Mouse (Mus musculus): ENCODE results near the gene Hk1.

Hk1 gene

GRCm38 (mm10) chr10:62261115-62261886 is 118.4 kb downstream of the Hk1 start:
- DNase-seq, result peak; percentile 74

DNA sequence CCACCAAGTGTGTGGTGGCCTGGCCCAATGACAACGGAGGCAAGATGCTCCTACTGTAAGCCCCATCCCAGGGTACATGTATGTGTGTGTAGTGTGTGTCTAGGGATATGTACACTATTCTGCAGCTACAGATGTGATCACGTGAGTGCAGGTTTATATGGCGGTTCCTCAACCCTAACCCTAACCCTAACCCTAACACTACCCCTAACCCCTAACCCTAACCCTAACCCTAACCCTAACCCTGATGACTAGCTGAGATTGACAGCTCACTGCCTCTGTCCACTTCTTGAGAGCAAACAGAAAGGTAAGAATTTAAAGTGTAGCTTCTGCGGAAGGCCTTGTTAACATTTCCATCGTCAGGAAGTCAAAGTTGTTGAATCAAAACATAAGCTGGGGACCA is 121.4 kb downstream of the Hk1 start:
- DNase-seq, result no peak

GRCm38 (mm10) chr10:62252496-62253235 is 127.0 kb downstream of the Hk1 start:
- DNase-seq, result no peak

DNA sequence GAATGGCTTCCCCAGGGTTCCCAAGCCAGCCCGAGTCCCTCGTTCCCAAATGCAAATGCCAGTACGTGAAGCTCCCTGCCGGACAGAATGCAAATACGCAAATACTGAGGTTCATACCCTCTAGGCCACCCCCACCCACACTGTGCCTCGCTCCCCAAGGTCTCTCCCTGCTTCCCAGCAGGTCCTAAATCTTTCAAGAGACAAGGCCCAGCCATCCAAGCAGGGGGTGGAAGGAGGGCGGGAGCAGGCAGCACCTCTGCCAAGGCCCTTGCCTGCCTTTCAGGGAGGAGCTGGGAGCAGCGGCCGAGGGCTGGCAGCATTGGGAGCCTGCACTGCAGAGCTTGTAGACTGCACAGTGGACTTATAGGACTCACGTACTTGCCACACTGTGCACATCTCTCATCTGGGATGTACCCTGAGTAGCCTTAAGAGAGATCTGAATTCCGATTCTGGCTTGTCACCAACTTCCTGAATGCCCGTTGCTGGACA is 127.7 kb downstream of the Hk1 start, which contains the start of gene Tacr2:
Tacr2 (plus strand) TSS at position 439 of the 489 bp plus-strand sequence.
- no peak for DNase-seq

DNA sequence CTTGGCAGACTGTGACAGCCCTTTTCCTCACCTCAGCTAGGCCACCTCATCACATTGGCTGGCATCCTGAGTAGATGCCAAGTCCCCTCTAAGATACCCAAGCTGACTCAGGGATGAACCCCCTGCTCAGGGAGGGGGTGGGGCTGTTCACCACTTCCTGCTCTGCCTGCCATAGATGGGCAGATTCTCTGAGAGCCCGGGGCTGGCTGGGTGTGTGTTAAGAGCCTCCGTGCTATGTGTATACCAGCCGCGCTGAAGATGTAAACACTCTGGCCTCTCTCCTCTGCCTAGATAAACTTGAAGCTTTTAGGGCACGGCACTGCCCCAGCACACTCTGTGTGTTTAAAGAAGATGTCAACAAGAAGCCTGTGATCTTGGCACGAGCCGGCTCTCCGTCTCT is 131.9 kb downstream of the Hk1 start:
- peak; percentile 80 for DNase-seq

GRCm38 (mm10) chr10:62247156-62247555 is 132.6 kb downstream of the Hk1 start:
- no peak for DNase-seq

- no peak for DNase-seq
Observed at GRCm38 (mm10) chr10:62244067-62244466, 135.6 kb downstream of the Hk1 start.

DNA sequence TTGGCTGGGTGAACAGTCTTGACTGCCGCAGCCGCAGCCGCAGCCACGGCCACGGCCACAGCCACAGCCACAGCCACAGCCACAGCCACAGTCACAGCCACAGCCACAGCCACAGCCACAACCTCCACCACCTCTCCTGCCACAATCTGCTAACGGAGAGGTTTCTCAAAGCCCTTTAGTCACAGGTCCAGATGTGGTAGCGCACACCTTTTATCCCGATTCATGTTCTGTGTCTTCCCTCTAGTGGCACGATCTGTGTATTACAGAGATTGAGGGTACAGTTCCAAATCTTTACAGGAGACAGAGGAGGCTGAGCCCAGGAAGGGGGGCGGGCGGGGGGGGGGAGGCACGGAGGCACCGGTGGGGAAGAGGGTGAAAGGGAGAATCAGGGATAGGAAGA is 136.8 kb downstream of the Hk1 start:
- peak; percentile 89 for DNase-seq

GRCm38 (mm10) chr10:62242358-62242757 is 137.3 kb downstream of the Hk1 start:
- peak; percentile 85 for DNase-seq

- no peak for DNase-seq
Observed at GRCm38 (mm10) chr10:62239270-62239669, 140.4 kb downstream of the Hk1 start.

DNA sequence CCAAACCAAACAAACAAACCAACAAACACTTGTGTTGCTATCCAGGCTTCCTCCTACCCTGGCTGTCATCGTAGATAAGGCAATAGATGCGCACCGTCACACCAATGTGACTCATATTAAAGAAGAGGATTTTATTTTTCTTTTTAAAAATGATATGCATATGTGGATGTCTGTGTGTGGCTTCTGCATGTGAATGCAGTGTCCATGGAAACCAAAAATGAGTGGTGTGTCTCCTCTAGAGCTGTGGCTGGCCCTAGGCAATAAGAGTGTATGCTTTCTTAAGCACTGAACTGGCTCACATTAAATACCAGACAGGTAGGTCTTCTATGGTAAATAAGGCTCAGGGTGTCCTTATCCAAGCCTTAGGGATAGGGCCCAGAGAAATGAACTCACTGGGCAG is 141.0 kb downstream of the Hk1 start:
- DNase-seq, result no peak

DNA sequence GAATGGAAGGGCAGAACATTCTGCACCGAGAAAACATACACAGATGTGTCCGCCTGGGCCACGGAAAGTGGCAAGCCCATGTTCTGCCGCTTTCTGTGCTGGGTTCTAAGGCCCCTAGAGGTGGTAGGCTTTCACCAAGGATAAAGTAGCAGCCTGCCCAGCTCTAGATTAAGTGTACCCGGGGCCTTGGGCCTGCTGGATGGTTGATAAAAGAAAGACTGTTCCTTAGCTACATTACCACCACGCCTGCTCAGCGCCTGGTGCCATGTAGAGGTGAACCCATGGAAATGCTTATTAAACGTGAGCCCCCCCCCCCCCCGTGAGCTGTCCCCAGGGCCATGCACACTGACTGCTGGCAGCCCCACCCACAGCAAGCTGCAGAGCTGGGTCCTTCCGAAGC is 142.5 kb downstream of the Hk1 start:
- DNase-seq, result no peak

DNA sequence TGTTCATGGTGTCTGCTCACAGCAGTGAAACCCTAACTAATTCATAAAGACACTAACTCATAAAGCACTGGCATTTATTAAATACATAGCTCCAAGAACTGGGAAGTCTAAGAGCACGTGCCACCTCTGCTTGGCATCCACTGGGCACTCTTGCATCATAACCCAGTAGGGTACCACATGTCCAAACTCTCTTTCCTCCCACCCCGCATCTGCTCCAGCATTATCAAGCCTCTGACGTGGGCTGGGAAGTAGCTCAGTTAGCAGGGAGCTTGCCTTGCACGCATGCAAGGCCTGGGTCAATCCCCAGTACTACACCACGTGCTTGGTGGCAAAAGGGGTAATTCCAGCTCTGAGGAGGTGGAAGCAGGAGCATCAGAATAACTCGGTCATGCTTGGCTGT is 143.5 kb downstream of the Hk1 start:
- no peak for DNase-seq

- no peak for DNase-seq
Observed at GRCm38 (mm10) chr10:62231811-62232210, 147.9 kb downstream of the Hk1 start.

DNA sequence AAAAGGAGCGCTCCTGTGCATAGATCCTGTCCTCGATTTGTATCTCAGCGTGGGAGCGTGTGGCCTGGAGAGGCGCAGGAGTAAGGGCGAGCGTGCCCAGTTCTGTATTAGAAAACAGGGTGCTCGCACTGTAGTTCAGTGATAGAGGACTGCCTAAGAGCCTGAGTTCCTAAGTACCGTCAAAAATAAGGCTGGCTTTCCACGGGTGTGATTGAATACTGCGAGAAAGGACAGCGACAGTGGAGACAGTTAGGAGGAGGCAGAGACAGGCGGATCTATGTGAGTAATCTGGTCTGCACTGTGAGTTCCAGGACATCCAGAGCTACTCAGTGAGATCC is 148.3 kb downstream of the Hk1 start:
- no peak for DNase-seq

GRCm38 (mm10) chr10:62230708-62231394 is 148.9 kb downstream of the Hk1 start, which contains the start of gene Tspan15:
Tspan15 (minus strand) TSS chr10:62231251.
- peak; percentile 96 for DNase-seq

GRCm38 (mm10) chr10:62228126-62228525 is 151.6 kb downstream of the Hk1 start:
- no peak for DNase-seq

DNA sequence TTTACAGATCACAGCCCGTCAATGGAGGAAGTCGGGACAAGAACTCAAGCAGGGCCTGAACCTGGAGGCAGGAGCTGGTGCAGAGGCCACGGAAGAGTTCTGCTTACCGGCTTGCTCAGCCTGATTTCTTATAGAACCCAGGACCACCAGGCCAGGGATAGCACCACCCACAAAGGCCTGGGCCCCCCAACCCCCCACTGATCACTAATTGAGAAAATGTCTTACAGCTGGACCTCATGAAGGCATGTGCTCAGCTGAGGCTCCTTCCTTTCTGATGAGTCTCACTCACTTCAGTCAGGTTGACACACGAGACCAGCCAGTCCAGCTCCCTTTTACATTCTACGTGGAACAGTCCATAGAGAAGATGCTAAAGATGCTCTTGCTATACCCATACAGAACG is 153.9 kb downstream of the Hk1 start:
- no peak for DNase-seq

DNA sequence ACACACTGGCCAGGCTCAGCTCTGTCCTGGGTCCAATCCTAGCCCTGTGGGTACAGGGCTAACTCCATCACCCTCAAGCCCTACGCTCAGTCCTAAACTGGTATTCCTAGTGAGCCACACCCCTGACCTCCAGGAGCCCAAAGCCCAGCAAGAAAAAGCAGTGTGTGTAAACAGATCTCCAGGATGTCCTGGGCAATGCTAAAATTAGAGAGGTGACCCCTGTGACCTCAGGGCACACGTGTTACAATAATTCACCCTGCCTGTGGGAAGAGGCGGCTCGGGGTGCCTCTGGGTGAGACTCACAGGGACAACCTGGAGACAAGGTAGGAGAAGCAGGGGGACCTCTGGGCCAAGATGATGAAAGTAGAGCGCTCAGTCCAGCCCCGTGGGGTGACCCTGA is 155.5 kb downstream of the Hk1 start:
- peak; percentile 51 for DNase-seq

GRCm38 (mm10) chr10:62222777-62223176 is 156.9 kb downstream of the Hk1 start:
- DNase-seq, result peak; percentile 84

- DNase-seq, result peak; percentile 48
Observed at GRCm38 (mm10) chr10:62221647-62222046, 158.1 kb downstream of the Hk1 start.

DNA sequence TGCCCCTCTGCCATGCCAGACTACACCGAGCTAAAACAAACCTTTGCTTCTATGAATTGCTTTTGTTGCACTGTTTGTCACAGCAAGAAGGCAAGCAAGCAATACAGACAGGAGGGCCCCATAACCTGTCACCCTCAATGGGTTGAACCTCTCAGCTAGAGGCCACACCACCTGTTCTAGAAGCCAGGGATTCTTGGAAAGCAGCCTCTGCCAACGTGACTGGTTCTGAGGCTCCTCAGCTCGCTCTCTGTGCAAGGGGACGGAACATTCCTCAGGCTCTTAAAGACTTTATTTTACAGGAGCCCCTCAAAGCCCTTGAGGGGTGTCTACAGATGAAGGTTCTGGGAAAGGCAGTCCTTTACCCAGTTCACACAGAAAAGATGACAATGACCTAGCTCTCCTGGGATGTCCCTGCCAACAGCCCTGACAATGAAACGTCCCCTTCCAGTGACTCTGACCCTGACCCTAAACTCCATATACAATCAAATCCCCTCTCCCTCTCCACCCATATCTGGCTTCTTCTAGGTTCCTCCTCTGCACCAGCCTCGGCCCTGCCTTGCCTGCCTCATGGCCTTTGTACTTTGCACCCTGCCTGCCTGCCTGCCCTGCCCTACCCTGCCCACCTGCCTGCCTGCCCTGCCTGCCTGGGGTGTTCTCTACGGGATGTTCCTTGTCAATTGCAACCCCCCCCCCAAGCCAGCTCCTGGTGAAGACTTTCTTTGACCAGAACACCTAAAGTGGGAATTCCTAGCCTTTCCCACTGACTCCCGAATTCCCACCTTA is 158.8 kb downstream of the Hk1 start:
- peak; percentile 59 for DNase-seq

Measured in lung, postnatal 36 days (tissue).